Mouse (Mus musculus) erythroblast, embryonic 14.5 days (primary cell): ENCODE measurements at regions not wholly inside any gene's neighbourhood (a gene's known extent, or its start where the extent isn't known, plus 50 kb on each side); places are given as distances from the start of the nearest gene placed in this dataset.

ENCODE experiments used
- H3K27me3 ChIP-seq: 2 replicates; pipeline ENCODE4 v1.6.1; 2012; ENCODE audit warnings: inconsistent platforms; ENCODE audit not compliant: control insufficient read depth
- H3K36me3 ChIP-seq: 2 replicates; pipeline ENCODE4 v1.6.1; 2012; ENCODE audit warnings: mild to moderate bottlenecking, inconsistent platforms; ENCODE audit not compliant: control insufficient read depth
- H3K4me1 ChIP-seq: 2 replicates; pipeline ENCODE4 v1.6.1; 2012; ENCODE audit warnings: inconsistent platforms; ENCODE audit not compliant: control insufficient read depth
- H3K4me3 ChIP-seq: replicated peaks from 2 replicates; pipeline ENCODE3; 2012; ENCODE audit warnings: moderate library complexity, mild to moderate bottlenecking, inconsistent platforms
- H3K9me3 ChIP-seq: 2 replicates; pipeline ENCODE4 v1.6.1; 2012; ENCODE audit warnings: low read length, inconsistent platforms, mixed read lengths; ENCODE audit not compliant: control insufficient read depth
- GATA1 ChIP-seq: IDR thresholded peaks from 2 replicates; pipeline ENCODE4 v1.6.1; 2012; ENCODE audit warnings: low read length, inconsistent platforms, mixed read lengths
- TAL1 ChIP-seq: IDR thresholded peaks from 3 replicates; pipeline ENCODE4 v1.6.1; 2012; ENCODE audit warnings: low read length, inconsistent platforms, mixed read lengths

DNA sequence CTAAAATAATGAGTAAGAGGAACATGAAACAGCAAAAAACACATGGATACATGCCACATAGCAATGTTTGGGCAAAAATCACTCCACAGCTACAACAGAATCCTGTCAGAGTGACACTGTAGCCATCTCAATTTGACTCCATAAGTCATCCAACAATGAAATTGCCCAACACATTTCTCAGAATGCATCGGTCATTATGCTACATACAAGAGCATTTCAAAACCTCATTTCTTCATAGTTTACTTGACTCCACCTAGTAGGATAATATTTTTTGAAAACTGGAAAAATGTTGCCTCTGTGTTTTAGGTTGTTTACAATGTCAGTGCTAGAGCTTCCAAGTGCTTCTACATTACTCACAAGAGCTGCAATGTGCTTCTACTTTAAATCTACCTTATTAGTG is 101.9 kb downstream of the Zfp36l1 start:
- Histone ChIP-seq H3K27me3 (peaks cover 2% of the 10 kb centered on the region; the same call in 1 of the 2 replicates), H3K9me3 (no peaks in the 10 kb centered on the region), H3K36me3 (no peaks in the 10 kb centered on the region), H3K4me3 (no peak overlapping the region), H3K4me1 (peaks cover 7% of the 10 kb centered on the region)
- TF ChIP-seq TAL1 (no peak), GATA1 (no peak)

DNA sequence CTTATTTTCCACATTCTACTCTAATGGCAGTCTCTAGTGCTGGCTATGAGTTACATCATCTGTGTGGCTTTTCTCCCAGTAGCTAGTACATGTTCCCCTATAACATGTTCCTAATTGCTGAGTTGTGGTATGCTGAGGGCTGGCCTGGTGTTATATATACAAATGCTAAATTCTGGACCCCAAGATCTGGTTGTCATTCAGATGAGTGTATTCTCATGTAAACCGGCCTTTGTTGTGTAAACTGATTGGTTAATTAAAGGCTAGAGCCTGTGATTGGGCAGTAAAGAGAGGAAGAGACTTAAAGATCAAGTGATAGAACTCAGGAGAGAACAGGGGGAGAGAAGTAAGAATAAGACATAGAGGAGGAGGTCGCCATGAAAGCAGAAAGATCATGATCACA is 102.6 kb downstream of the Zfp36l1 start:
- Histone ChIP-seq H3K9me3 (no peaks in the 10 kb centered on the region), H3K27me3 (peaks cover 2% of the 10 kb centered on the region; the same call in 1 of the 2 replicates), H3K4me1 (peaks cover 7% of the 10 kb centered on the region), H3K36me3 (no peaks in the 10 kb centered on the region), H3K4me3 (no peak overlapping the region)
- TF ChIP-seq GATA1 (no peak), TAL1 (no peak)

DNA sequence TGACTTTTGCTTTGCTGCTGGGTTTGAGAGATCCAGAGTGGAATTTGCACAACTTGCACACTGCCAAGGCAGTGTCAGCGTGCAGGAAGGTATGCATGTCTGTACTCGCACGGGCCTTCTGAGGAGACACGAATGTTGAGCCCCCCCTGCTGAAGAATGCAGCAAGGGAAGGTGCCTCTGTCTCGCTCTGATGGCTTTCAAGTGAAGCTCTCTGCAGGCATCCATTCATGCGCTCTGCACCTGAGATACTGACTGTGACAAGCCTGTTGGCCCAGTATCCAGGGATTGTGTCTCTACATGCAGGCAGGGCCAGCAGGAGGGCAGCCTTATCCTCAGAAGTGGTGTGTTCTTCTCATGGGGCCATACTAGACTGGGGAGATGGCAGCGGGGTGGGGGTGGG is 105.0 kb downstream of the Zfp36l1 start:
- H3K9me3 ChIP-seq: no peaks in the 10 kb centered on the region
- no peaks in the 10 kb centered on the region; the same call in 1 of the 2 replicates for H3K27me3 ChIP-seq
- H3K4me1 ChIP-seq: no peaks in the 10 kb centered on the region
- no peaks in the 10 kb centered on the region for H3K36me3 ChIP-seq
- no peak for TF ChIP-seq TAL1
- no peak for TF ChIP-seq GATA1
- no peak overlapping the region for H3K4me3 ChIP-seq

DNA sequence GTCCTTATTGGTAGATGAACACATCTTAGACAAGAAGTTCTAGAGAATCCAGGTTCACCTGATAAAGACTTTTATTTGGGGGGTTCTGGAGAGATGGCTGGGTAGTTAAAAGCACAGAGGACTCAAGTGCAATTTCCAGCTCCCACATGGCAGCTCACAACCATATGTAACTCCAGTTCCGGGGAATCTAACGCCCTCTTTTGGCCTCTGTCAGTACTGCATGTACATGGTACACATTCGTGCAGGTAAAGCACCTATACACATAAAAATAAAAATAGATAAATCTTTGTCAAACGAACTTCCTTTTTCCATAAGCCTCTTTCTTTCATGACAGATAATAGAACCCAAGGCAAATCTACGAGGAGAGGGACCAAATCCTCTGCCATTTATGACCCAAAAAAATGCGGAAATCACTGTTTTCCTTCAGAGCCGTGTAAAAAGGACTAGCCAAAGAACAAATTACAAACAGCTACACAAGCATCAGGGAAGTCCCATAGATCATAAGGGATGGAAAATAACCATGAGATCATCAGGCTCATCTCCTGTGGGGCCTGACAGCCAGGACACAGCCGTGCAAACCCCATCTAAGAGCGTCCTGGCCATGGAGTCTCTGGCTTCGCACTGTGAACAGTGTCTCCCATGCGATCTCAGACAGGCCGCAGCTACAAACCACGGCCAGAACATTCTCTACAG is 107.4 kb downstream of the Zfp36l1 start:
- H3K4me3 ChIP-seq: no peak overlapping the region
- H3K9me3 ChIP-seq: no peaks in the 10 kb centered on the region
- H3K27me3 ChIP-seq: no peaks in the 10 kb centered on the region
- peaks cover 4% of the 10 kb centered on the region; the same call in 1 of the 2 replicates for H3K4me1 ChIP-seq
- H3K36me3 ChIP-seq: no peaks in the 10 kb centered on the region
- TF ChIP-seq TAL1 (no peak), GATA1 (no peak)

DNA sequence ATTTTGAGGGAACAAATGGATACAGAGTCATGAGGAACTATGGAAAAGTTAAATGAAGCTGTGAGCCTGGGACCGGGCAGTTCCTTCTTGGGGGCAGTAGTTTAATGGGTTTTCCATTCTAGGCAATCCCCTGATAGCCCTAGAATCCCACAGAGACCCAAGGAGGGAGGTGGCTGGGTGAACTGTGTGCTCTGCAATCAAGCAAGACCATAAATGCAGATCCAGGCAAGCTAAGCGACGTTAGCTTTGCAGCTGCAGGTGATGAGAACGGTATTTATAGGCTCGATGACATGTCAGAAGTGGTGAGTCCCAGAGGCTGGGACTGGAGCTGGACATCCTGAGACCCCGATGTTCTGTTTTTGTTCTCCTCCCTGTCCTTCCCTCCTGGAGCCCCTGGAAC is 108.2 kb downstream of the Zfp36l1 start:
- no peak for TF ChIP-seq GATA1
- TF ChIP-seq TAL1: no peak
- Histone ChIP-seq H3K4me3 (no peak overlapping the region), H3K36me3 (no peaks in the 10 kb centered on the region)

DNA sequence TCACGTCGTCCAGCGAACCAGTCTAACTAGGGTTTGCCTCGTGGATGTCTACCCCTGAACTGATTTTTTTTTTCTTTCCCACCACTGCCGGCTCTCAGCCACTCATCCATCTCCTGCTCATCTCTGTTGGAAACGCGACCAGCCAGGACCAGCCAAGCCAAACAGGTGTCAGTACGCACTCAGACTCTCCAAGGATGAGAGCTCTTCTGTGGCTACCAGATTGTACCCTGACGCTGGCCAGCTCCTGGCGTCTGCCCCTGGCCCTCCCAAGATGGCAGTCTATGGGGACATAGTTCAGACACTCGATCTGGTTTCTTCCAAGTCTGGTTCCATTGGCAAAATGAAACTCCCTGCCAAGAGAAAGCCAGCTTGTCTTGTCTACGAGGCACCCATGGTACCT is 109.3 kb downstream of the Zfp36l1 start:
- H3K9me3 ChIP-seq: no peaks in the 10 kb centered on the region
- TF ChIP-seq TAL1 (no peak), GATA1 (no peak)
- H3K27me3 ChIP-seq: no peaks in the 10 kb centered on the region
- H3K4me1 ChIP-seq: peaks cover 4% of the 10 kb centered on the region; the same call in 1 of the 2 replicates
- H3K4me3 ChIP-seq: no peak overlapping the region
- no peaks in the 10 kb centered on the region for H3K36me3 ChIP-seq

More for the DNA sequence above, 108.2 kb downstream of the Zfp36l1 start:
- Histone ChIP-seq H3K9me3 (no peaks in the 10 kb centered on the region), H3K27me3 (no peaks in the 10 kb centered on the region), H3K4me1 (peaks cover 4% of the 10 kb centered on the region; the same call in 1 of the 2 replicates)

DNA sequence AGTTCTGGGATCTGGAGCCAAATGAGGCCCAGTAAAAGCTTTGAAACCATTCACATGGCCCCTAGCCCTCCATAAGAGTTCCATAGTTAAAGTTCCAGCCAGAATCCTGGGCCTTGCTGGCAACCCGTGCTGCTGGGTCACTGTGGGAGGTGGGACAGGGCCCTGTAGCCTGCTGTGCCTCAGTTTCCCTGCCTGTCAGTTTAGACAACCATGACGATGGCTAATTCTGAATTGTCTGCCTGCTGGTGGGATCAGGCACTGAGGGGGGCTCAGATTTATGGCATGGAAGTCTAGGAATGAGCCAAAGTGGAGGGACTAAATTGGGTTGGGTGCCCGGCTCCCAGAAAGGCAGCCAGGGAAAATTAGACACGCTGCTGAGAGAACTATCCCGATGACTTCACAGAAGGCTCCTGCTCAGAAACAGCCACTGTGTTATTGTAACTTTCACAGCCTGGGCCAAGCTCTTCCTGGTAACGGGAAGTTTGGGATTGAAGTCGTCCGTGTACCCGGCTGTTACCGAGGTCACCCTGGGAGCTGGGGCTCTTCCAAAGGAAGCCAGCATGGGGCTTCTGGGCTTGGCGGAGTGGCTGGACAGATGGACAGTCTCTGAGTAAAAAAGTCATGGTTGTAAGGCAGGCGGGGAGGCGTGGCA is 110.2 kb downstream of the Zfp36l1 start:
- peaks cover 4% of the 10 kb centered on the region; the same call in 1 of the 2 replicates for H3K4me1 ChIP-seq
- no peak overlapping the region for H3K4me3 ChIP-seq
- no peaks in the 10 kb centered on the region for H3K27me3 ChIP-seq
- H3K36me3 ChIP-seq: no peaks in the 10 kb centered on the region
- no peaks in the 10 kb centered on the region for H3K9me3 ChIP-seq
- TF ChIP-seq TAL1 (no peak), GATA1 (no peak)

DNA sequence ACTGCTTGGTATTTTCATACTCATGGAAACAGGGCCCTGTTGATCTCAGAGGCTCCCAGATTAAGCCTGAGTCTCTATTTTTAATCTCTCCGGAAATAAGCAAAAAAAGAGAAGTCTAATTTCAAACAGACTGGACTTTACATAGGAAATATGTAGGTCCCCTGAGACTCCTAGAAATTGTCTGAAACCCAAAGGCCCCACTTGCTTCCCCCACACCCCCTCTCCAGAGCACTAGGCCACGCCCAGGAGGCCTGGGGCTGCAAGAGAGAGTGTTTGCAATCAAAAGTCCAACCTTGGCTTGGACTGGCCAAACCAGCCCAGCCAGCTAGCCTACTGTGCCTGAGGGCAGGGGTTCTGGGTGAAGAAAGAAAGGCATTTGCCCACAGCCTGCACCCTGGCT is 111.0 kb downstream of the Zfp36l1 start:
- Histone ChIP-seq H3K4me1 (peaks cover 4% of the 10 kb centered on the region; the same call in 1 of the 2 replicates), H3K27me3 (no peaks in the 10 kb centered on the region), H3K4me3 (no peak overlapping the region), H3K9me3 (no peaks in the 10 kb centered on the region), H3K36me3 (no peaks in the 10 kb centered on the region)
- TF ChIP-seq GATA1 (no peak), TAL1 (no peak)

DNA sequence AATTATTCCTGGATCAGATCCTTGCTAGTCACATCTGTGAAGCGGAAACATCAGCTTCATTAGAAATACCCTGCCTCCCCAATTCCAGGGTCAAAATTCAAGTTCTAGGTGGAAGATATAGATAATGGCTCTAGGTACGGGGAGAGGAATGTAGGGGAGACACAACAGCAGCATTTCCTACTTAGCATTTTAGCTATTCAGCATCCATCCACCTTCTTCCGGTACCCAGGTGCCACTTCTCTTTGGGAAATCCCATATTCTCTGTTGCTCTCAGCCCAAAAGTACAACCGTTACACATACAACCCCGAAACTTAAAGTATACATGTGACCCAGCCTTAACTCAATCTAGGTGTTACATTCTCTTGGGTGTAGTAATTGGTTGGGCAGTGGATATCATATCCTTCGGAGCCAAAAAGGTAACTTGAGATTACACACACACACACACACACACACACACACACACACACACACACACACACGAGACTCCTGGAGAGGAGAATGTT is 112.9 kb downstream of the Zfp36l1 start:
- no peak for TF ChIP-seq GATA1
- TF ChIP-seq TAL1: no peak
- H3K4me1 ChIP-seq: peaks cover 4% of the 10 kb centered on the region; the same call in 1 of the 2 replicates
- H3K9me3 ChIP-seq: no peaks in the 10 kb centered on the region
- H3K27me3 ChIP-seq: no peaks in the 10 kb centered on the region
- H3K36me3 ChIP-seq: no peaks in the 10 kb centered on the region
- H3K4me3 ChIP-seq: no peak overlapping the region
